Mouse (Mus musculus): ENCODE results near the gene Olfr323. TPM values are rescaled to one million over a fixed set of nuclear protein-coding genes. Genes with fewer than 3 reads are reported as not detected.

The Olfr323 gene
- polyA plus RNA-seq, 1 experiment from 2014 or later = not detected

- Histone ChIP-seq H3K27ac (no peak overlapping the region), H3K36me3 (no peaks in the 10 kb centered on the region), H3K9me3 (no peaks in the 10 kb centered on the region), H3K4me1 (no peaks in the 10 kb centered on the region), H3K9ac (no peak overlapping the region), H3K4me3 (no peak overlapping the region), H3K4me2 (no peak overlapping the region), H3K27me3 (no peaks in the 10 kb centered on the region)
- no peak for ATAC-seq (ENCODE audit: insufficient number of reproducible peaks, insufficient read depth, low FRiP score, low TSS enrichment, low read depth)
Observed at GRCm38 (mm10) chr11:58602062-58602461, 28.2 kb downstream of the Olfr323 start.

- no peak for ATAC-seq (ENCODE audit: insufficient number of reproducible peaks, insufficient read depth, low FRiP score, low TSS enrichment, low read depth)
- H3K9ac ChIP-seq = no peak overlapping the region
- H3K4me3 ChIP-seq = no peak overlapping the region
- H3K27ac ChIP-seq = no peak overlapping the region
- H3K36me3 ChIP-seq = no peaks in the 10 kb centered on the region
- WGBS = 86% methylated on average over 13 of the region's 13 CpGs
- H3K4me1 ChIP-seq = no peaks in the 10 kb centered on the region
- no peaks in the 10 kb centered on the region for H3K9me3 ChIP-seq
- no peaks in the 10 kb centered on the region for H3K27me3 ChIP-seq
- no peak overlapping the region for H3K4me2 ChIP-seq
Observed at GRCm38 (mm10) chr11:58597837-58598236, 32.5 kb downstream of the Olfr323 start.

GRCm38 (mm10) chr11:58594814-58595213 lies 35.5 kb downstream of the Olfr323 start, which contains the start of gene Olfr324:
Gene Olfr324 (plus strand): TSS chr11:58595114.
- no peaks in the 10 kb centered on the region for H3K4me1 ChIP-seq
- H3K4me3 ChIP-seq = no peak within 1 kb of the TSS
- WGBS = 70% methylated on average over 6 of the region's 6 CpGs
- H3K36me3 ChIP-seq = no peaks in the 10 kb centered on the region
- no peak for ATAC-seq (ENCODE audit: insufficient number of reproducible peaks, insufficient read depth, low FRiP score, low TSS enrichment, low read depth)
- no peak within 1 kb of the TSS for H3K27ac ChIP-seq
- H3K9me3 ChIP-seq = no peaks in the 10 kb centered on the region
- no peaks in the 10 kb centered on the region for H3K27me3 ChIP-seq
- H3K9ac ChIP-seq = no peak within 1 kb of the TSS
- H3K4me2 ChIP-seq = no peak within 1 kb of the TSS

GRCm38 (mm10) chr11:58588620-58589250 lies 41.6 kb downstream of the Olfr323 start:
- Histone ChIP-seq H3K27me3 (no peaks in the 10 kb centered on the region; the same call in 1 of the 2 replicates), H3K27ac (no peak overlapping the region), H3K4me2 (no peak overlapping the region), H3K9me3 (no peaks in the 10 kb centered on the region), H3K4me1 (no peaks in the 10 kb centered on the region), H3K9ac (no peak overlapping the region), H3K36me3 (no peaks in the 10 kb centered on the region), H3K4me3 (no peak overlapping the region)
- 45% methylated on average over 3 of the region's 3 CpGs for WGBS
- ATAC-seq (ENCODE audit: insufficient number of reproducible peaks, insufficient read depth, low FRiP score, low TSS enrichment, low read depth) = no peak

GRCm38 (mm10) chr11:58587898-58588348 lies 42.4 kb downstream of the Olfr323 start:
- no peaks in the 10 kb centered on the region; the same call in 1 of the 2 replicates for H3K27me3 ChIP-seq
- no peaks in the 10 kb centered on the region for H3K4me1 ChIP-seq
- H3K36me3 ChIP-seq = no peaks in the 10 kb centered on the region
- no peak overlapping the region for H3K4me3 ChIP-seq
- no peak overlapping the region for H3K27ac ChIP-seq
- no peaks in the 10 kb centered on the region for H3K9me3 ChIP-seq
- no peak overlapping the region for H3K4me2 ChIP-seq
- ATAC-seq (ENCODE audit: insufficient number of reproducible peaks, insufficient read depth, low FRiP score, low TSS enrichment, low read depth) = no peak
- 71% methylated on average over 7 of the region's 7 CpGs for WGBS
- no peak overlapping the region for H3K9ac ChIP-seq

- Histone ChIP-seq H3K4me1 (no peaks in the 10 kb centered on the region), H3K36me3 (no peaks in the 10 kb centered on the region), H3K27ac (no peak overlapping the region), H3K4me2 (no peak overlapping the region), H3K9ac (no peak overlapping the region), H3K9me3 (no peaks in the 10 kb centered on the region), H3K4me3 (no peak overlapping the region), H3K27me3 (0 out of 2 replicates have a peak, but pooled peaks cover 6% of the 10 kb centered on the region)
- 75% methylated on average over 8 of the region's 8 CpGs for WGBS
- no peak for ATAC-seq (ENCODE audit: insufficient number of reproducible peaks, insufficient read depth, low FRiP score, low TSS enrichment, low read depth)
Observed at GRCm38 (mm10) chr11:58578636-58579035, 51.7 kb downstream of the Olfr323 start.

GRCm38 (mm10) chr11:58577430-58577829 lies 52.9 kb downstream of the Olfr323 start, which contains the start of gene Olfr325:
Gene Olfr325 (plus strand): TSS chr11:58577730.
- H3K27ac ChIP-seq = no peak within 1 kb of the TSS
- H3K4me2 ChIP-seq = no peak within 1 kb of the TSS
- no peak for ATAC-seq (ENCODE audit: insufficient number of reproducible peaks, insufficient read depth, low FRiP score, low TSS enrichment, low read depth)
- no peaks in the 10 kb centered on the region for H3K36me3 ChIP-seq
- no peaks in the 10 kb centered on the region for H3K4me1 ChIP-seq
- no peaks in the 10 kb centered on the region for H3K9me3 ChIP-seq
- H3K9ac ChIP-seq = no peak within 1 kb of the TSS
- no peak within 1 kb of the TSS for H3K4me3 ChIP-seq
- 0 out of 2 replicates have a peak, but pooled peaks cover 6% of the 10 kb centered on the region for H3K27me3 ChIP-seq
- 84% methylated on average over 1 of the region's 1 CpGs for WGBS

Other genes starting within 250 kb of the Olfr323 start
- not detected in 2 replicates for gene 1810065E05Rik, start 209.4 kb downstream of the Olfr323 start, polyA plus RNA-seq (2015; fragmentation: Nextera tagmentation; extraction: Ambion mirVana)
- gene Gm12253, start 197.9 kb downstream of the Olfr323 start, polyA plus RNA-seq (2015; fragmentation: Nextera tagmentation; extraction: Ambion mirVana) = not detected in 2 replicates
- not detected in 2 replicates for gene Lypd9, start 177.6 kb downstream of the Olfr323 start, polyA plus RNA-seq (2015; fragmentation: Nextera tagmentation; extraction: Ambion mirVana)
- gene Olfr30, start 168.2 kb downstream of the Olfr323 start, polyA plus RNA-seq (2015; fragmentation: Nextera tagmentation; extraction: Ambion mirVana) = 0.14 TPM in 1 of 2 replicates, not detected in the other
- not detected in 2 replicates for gene Olfr332, start 137.9 kb downstream of the Olfr323 start, polyA plus RNA-seq (2015; fragmentation: Nextera tagmentation; extraction: Ambion mirVana)
- not detected in 2 replicates for gene Olfr331, start 127.9 kb downstream of the Olfr323 start, polyA plus RNA-seq (2015; fragmentation: Nextera tagmentation; extraction: Ambion mirVana)
- gene Olfr330, start 95.7 kb downstream of the Olfr323 start, polyA plus RNA-seq (2015; fragmentation: Nextera tagmentation; extraction: Ambion mirVana) = 0.54 TPM in 1 of 2 replicates, not detected in the other
- not detected in 2 replicates for gene Olfr329-ps, start 84.1 kb downstream of the Olfr323 start, polyA plus RNA-seq (2015; fragmentation: Nextera tagmentation; extraction: Ambion mirVana)
- 0.10 TPM in 1 of 2 replicates, not detected in the other for gene Olfr328, start 74.9 kb downstream of the Olfr323 start, polyA plus RNA-seq (2015; fragmentation: Nextera tagmentation; extraction: Ambion mirVana)
- gene Olfr224, start 59.9 kb downstream of the Olfr323 start, polyA plus RNA-seq (2015; fragmentation: Nextera tagmentation; extraction: Ambion mirVana) = not detected in 2 replicates
- not detected in 2 replicates for gene Olfr325, start 52.8 kb downstream of the Olfr323 start, polyA plus RNA-seq (2015; fragmentation: Nextera tagmentation; extraction: Ambion mirVana)
- not detected in 2 replicates for gene Olfr324, start 35.4 kb downstream of the Olfr323 start, polyA plus RNA-seq (2015; fragmentation: Nextera tagmentation; extraction: Ambion mirVana)
- gene 2210407C18Rik, start 14.4 kb downstream of the Olfr323 start, polyA plus RNA-seq (2015; fragmentation: Nextera tagmentation; extraction: Ambion mirVana) = not detected in 2 replicates
- 0.13 and 0.23 TPM in 2 replicates for gene Trim58, start 10.0 kb upstream of the Olfr323 start, polyA plus RNA-seq (2015; fragmentation: Nextera tagmentation; extraction: Ambion mirVana)
- not detected in 2 replicates for gene Olfr322, start 28.3 kb upstream of the Olfr323 start, polyA plus RNA-seq (2015; fragmentation: Nextera tagmentation; extraction: Ambion mirVana)
- not detected in 2 replicates for gene Olfr320, start 50.6 kb upstream of the Olfr323 start, polyA plus RNA-seq (2015; fragmentation: Nextera tagmentation; extraction: Ambion mirVana)
- not detected in 2 replicates for gene Olfr319, start 68.7 kb upstream of the Olfr323 start, polyA plus RNA-seq (2015; fragmentation: Nextera tagmentation; extraction: Ambion mirVana)
- gene Olfr318, start 93.5 kb upstream of the Olfr323 start, polyA plus RNA-seq (2015; fragmentation: Nextera tagmentation; extraction: Ambion mirVana) = not detected in 2 replicates
- gene Olfr317, start 108.7 kb upstream of the Olfr323 start, polyA plus RNA-seq (2015; fragmentation: Nextera tagmentation; extraction: Ambion mirVana) = not detected in 2 replicates
- not detected in 2 replicates for gene Olfr316, start 122.2 kb upstream of the Olfr323 start, polyA plus RNA-seq (2015; fragmentation: Nextera tagmentation; extraction: Ambion mirVana)
- gene Olfr315, start 142.7 kb upstream of the Olfr323 start, polyA plus RNA-seq (2015; fragmentation: Nextera tagmentation; extraction: Ambion mirVana) = not detected in 2 replicates
- gene Olfr314, start 152.5 kb upstream of the Olfr323 start, polyA plus RNA-seq (2015; fragmentation: Nextera tagmentation; extraction: Ambion mirVana) = not detected in 2 replicates
- gene Fam183b, start 171.5 kb upstream of the Olfr323 start, polyA plus RNA-seq (2015; fragmentation: Nextera tagmentation; extraction: Ambion mirVana) = 0.69 TPM in 1 of 2 replicates, not detected in the other
- gene Olfr313, start 184.5 kb upstream of the Olfr323 start, polyA plus RNA-seq (2015; fragmentation: Nextera tagmentation; extraction: Ambion mirVana) = not detected in 2 replicates
- not detected in 2 replicates for gene Olfr312, start 198.7 kb upstream of the Olfr323 start, polyA plus RNA-seq (2015; fragmentation: Nextera tagmentation; extraction: Ambion mirVana)
- not detected in 2 replicates for gene Olfr311, start 208.8 kb upstream of the Olfr323 start, polyA plus RNA-seq (2015; fragmentation: Nextera tagmentation; extraction: Ambion mirVana)
- 10.8 and 12.3 TPM in 2 replicates for gene Gm12258, start 216.7 kb upstream of the Olfr323 start, polyA plus RNA-seq (2015; fragmentation: Nextera tagmentation; extraction: Ambion mirVana)
- 8.8 and 10.3 TPM in 2 replicates for gene 2810021J22Rik, start 236.7 kb upstream of the Olfr323 start, polyA plus RNA-seq (2015; fragmentation: Nextera tagmentation; extraction: Ambion mirVana)